Mouse (Mus musculus): ENCODE measurements at regions not wholly inside any gene's neighbourhood (a gene's known extent, or its start where the extent isn't known, plus 50 kb on each side); places are given as distances from the start of the nearest gene placed in this dataset.

- Histone ChIP-seq H3K9me3 (ENCODE audit: low read length) (no peaks in the 10 kb centered on the region), H3K27ac (ENCODE audit: low read depth, low read length) (no peak overlapping the region), H3K4me2 (ENCODE audit: low read depth) (no peak overlapping the region), H3K27me3 (ENCODE audit: insufficient read depth, low read length) (no peaks in the 10 kb centered on the region), H3K36me3 (ENCODE audit: insufficient read depth) (no peaks in the 10 kb centered on the region), H3K9ac (no peak overlapping the region), H3K4me1 (ENCODE audit: insufficient read depth) (no peaks in the 10 kb centered on the region), H3K4me3 (ENCODE audit: low read depth, low read length) (no peak overlapping the region)
- no peak for TF ChIP-seq CTCF (IDR thresholded peaks at IDR 0.05; ENCODE audit: low read depth)
- no peak for DNase-seq
- WGBS: 86% methylated on average over 6 of the region's 6 CpGs
- no peak for ATAC-seq
Observed at GRCm38 (mm10) chr12:65822285-65822684, 461.9 kb downstream of the Rpl10l start.

- 75% methylated on average over 8 of the region's 8 CpGs for WGBS
- no peaks in the 10 kb centered on the region for H3K27me3 ChIP-seq (ENCODE audit: insufficient read depth, low read length)
- no peaks in the 10 kb centered on the region for H3K36me3 ChIP-seq (ENCODE audit: insufficient read depth)
- H3K4me2 ChIP-seq (ENCODE audit: low read depth): no peak overlapping the region
- DNase-seq (no peak), ATAC-seq (no peak)
- no peak overlapping the region for H3K27ac ChIP-seq (ENCODE audit: low read depth, low read length)
- H3K9ac ChIP-seq: no peak overlapping the region
- no peaks in the 10 kb centered on the region for H3K9me3 ChIP-seq (ENCODE audit: low read length)
- H3K4me3 ChIP-seq (ENCODE audit: low read depth, low read length): no peak overlapping the region
- no peak for TF ChIP-seq CTCF (IDR thresholded peaks at IDR 0.05; ENCODE audit: low read depth)
- H3K4me1 ChIP-seq (ENCODE audit: insufficient read depth): no peaks in the 10 kb centered on the region
Observed at GRCm38 (mm10) chr12:65799060-65799459, 485.1 kb downstream of the Rpl10l start.

GRCm38 (mm10) chr12:65771531-65771930 lies 512.7 kb downstream of the Rpl10l start:
- ATAC-seq (no peak), DNase-seq (peak; percentile 1)
- H3K9ac ChIP-seq: no peak overlapping the region
- H3K27ac ChIP-seq (ENCODE audit: low read depth, low read length): no peak overlapping the region
- no peaks in the 10 kb centered on the region for H3K4me1 ChIP-seq (ENCODE audit: insufficient read depth)
- no peak for TF ChIP-seq CTCF (IDR thresholded peaks at IDR 0.05; ENCODE audit: low read depth)
- no peak overlapping the region for H3K4me2 ChIP-seq (ENCODE audit: low read depth)
- no peaks in the 10 kb centered on the region for H3K36me3 ChIP-seq (ENCODE audit: insufficient read depth)
- H3K9me3 ChIP-seq (ENCODE audit: low read length): no peaks in the 10 kb centered on the region
- no peak overlapping the region for H3K4me3 ChIP-seq (ENCODE audit: low read depth, low read length)
- WGBS: 60% methylated on average over 6 of the region's 6 CpGs
- H3K27me3 ChIP-seq (ENCODE audit: insufficient read depth, low read length): no peaks in the 10 kb centered on the region
